Mouse (Mus musculus): ENCODE measurements around the gene Shc3. TPM values are rescaled to one million over a fixed set of nuclear protein-coding genes. Genes with fewer than 3 reads are reported as not detected.

Gene Shc3
- polyA plus RNA-seq, 1 experiment from 2014 or later = 3.1 TPM

- ATAC-seq (ENCODE audit: insufficient number of reproducible peaks, insufficient read depth, low FRiP score, low TSS enrichment, low read depth) = no peak
- peaks cover 43% of the 10 kb centered on the region for H3K36me3 ChIP-seq
- H3K9me3 ChIP-seq = 0 out of 2 replicates have a peak, but pooled peaks cover 3% of the 10 kb centered on the region
- H3K4me1 ChIP-seq = peaks cover 59% of the 10 kb centered on the region
- peak overlapping the region; percentile 92; the same call in 1 of the 2 replicates for H3K27ac ChIP-seq
- H3K4me2 ChIP-seq = peak overlapping the region; percentile 84
- peak overlapping the region; percentile 73 for H3K4me3 ChIP-seq
- H3K9ac ChIP-seq = no peak overlapping the region
- no peaks in the 10 kb centered on the region for H3K27me3 ChIP-seq
- 66% methylated on average over 3 of the region's 3 CpGs for WGBS
Measured at GRCm38 (mm10) chr13:51413461-51413860, 155.8 kb downstream of the Shc3 start.

GRCm38 (mm10) chr13:51411696-51412430 lies 157.4 kb downstream of the Shc3 start:
- peaks cover 58% of the 10 kb centered on the region for H3K4me1 ChIP-seq
- peak overlapping the region; percentile 84 for H3K4me2 ChIP-seq
- H3K9ac ChIP-seq = peak overlapping the region; percentile 90
- ATAC-seq (ENCODE audit: insufficient number of reproducible peaks, insufficient read depth, low FRiP score, low TSS enrichment, low read depth) = no peak
- peaks cover 35% of the 10 kb centered on the region for H3K36me3 ChIP-seq
- H3K27ac ChIP-seq = peak overlapping the region; percentile 92
- peak overlapping the region; percentile 73 for H3K4me3 ChIP-seq
- 17% methylated on average over 12 of the region's 12 CpGs for WGBS
- H3K27me3 ChIP-seq = no peaks in the 10 kb centered on the region
- H3K9me3 ChIP-seq = 0 out of 2 replicates have a peak, but pooled peaks cover 3% of the 10 kb centered on the region

GRCm38 (mm10) chr13:51411243-51411642 lies 158.0 kb downstream of the Shc3 start:
- H3K9me3 ChIP-seq = 0 out of 2 replicates have a peak, but pooled peaks cover 3% of the 10 kb centered on the region
- H3K9ac ChIP-seq = peak overlapping the region; percentile 90
- peaks cover 30% of the 10 kb centered on the region for H3K36me3 ChIP-seq
- 18% methylated on average over 9 of the region's 9 CpGs for WGBS
- peak overlapping the region; percentile 92 for H3K27ac ChIP-seq
- peak overlapping the region; percentile 73 for H3K4me3 ChIP-seq
- H3K4me1 ChIP-seq = peaks cover 54% of the 10 kb centered on the region
- H3K4me2 ChIP-seq = peak overlapping the region; percentile 84
- no peaks in the 10 kb centered on the region for H3K27me3 ChIP-seq
- ATAC-seq (ENCODE audit: insufficient number of reproducible peaks, insufficient read depth, low FRiP score, low TSS enrichment, low read depth) = no peak

GRCm38 (mm10) chr13:51409936-51410481 lies 159.2 kb downstream of the Shc3 start:
- ATAC-seq (ENCODE audit: insufficient number of reproducible peaks, insufficient read depth, low FRiP score, low TSS enrichment, low read depth) = no peak
- Histone ChIP-seq H3K4me3 (peak overlapping the region; percentile 73), H3K36me3 (peaks cover 18% of the 10 kb centered on the region), H3K9me3 (no peaks in the 10 kb centered on the region), H3K27me3 (no peaks in the 10 kb centered on the region), H3K4me2 (peak overlapping the region; percentile 84), H3K9ac (peak overlapping the region; percentile 90), H3K27ac (peak overlapping the region; percentile 92), H3K4me1 (peaks cover 47% of the 10 kb centered on the region)
- WGBS = 27% methylated on average over 6 of the region's 6 CpGs

GRCm38 (mm10) chr13:51408519-51409001 lies 160.7 kb downstream of the Shc3 start, which contains the start of gene S1pr3:
Gene S1pr3 (plus strand): TSS chr13:51408639.
- under 1% methylated on average over 33 of the region's 33 CpGs for WGBS
- Histone ChIP-seq H3K27me3 (no peaks in the 10 kb centered on the region), H3K36me3 (peaks cover 4% of the 10 kb centered on the region; the same call in 1 of the 2 replicates), H3K9ac (peak within 1 kb of the TSS; percentile 90), H3K4me3 (peak within 1 kb of the TSS; percentile 73), H3K9me3 (no peaks in the 10 kb centered on the region), H3K4me2 (peak within 1 kb of the TSS; percentile 84), H3K27ac (peak within 1 kb of the TSS; percentile 92), H3K4me1 (peaks cover 47% of the 10 kb centered on the region)
- ATAC-seq (ENCODE audit: insufficient number of reproducible peaks, insufficient read depth, low FRiP score, low TSS enrichment, low read depth) = peak; percentile 78; the same call in 1 of the 2 replicates

GRCm38 (mm10) chr13:51407541-51408217 lies 161.5 kb downstream of the Shc3 start:
- Histone ChIP-seq H3K27ac (peak overlapping the region; percentile 92), H3K36me3 (no peaks in the 10 kb centered on the region), H3K9me3 (no peaks in the 10 kb centered on the region), H3K4me2 (peak overlapping the region; percentile 84), H3K27me3 (no peaks in the 10 kb centered on the region), H3K4me3 (peak overlapping the region; percentile 73), H3K9ac (peak overlapping the region; percentile 90), H3K4me1 (peaks cover 39% of the 10 kb centered on the region)
- no peak for ATAC-seq (ENCODE audit: insufficient number of reproducible peaks, insufficient read depth, low FRiP score, low TSS enrichment, low read depth)
- 9% methylated on average over 13 of the region's 13 CpGs for WGBS

GRCm38 (mm10) chr13:51405731-51406320 lies 163.4 kb downstream of the Shc3 start:
- 92% methylated on average over 13 of the region's 13 CpGs for WGBS
- no peak for ATAC-seq (ENCODE audit: insufficient number of reproducible peaks, insufficient read depth, low FRiP score, low TSS enrichment, low read depth)
- no peaks in the 10 kb centered on the region for H3K36me3 ChIP-seq

GRCm38 (mm10) chr13:51404566-51404965 lies 164.7 kb downstream of the Shc3 start:
- Histone ChIP-seq H3K4me1 (peaks cover 31% of the 10 kb centered on the region), H3K27ac (no peak overlapping the region), H3K27me3 (no peaks in the 10 kb centered on the region), H3K36me3 (no peaks in the 10 kb centered on the region), H3K9ac (no peak overlapping the region), H3K4me2 (no peak overlapping the region), H3K4me3 (no peak overlapping the region), H3K9me3 (no peaks in the 10 kb centered on the region)
- WGBS = 73% methylated on average over 4 of the region's 4 CpGs
- ATAC-seq (ENCODE audit: insufficient number of reproducible peaks, insufficient read depth, low FRiP score, low TSS enrichment, low read depth) = no peak

More at GRCm38 (mm10) chr13:51405731-51406320, 163.4 kb downstream of the Shc3 start:
- Histone ChIP-seq H3K4me1 (peaks cover 31% of the 10 kb centered on the region), H3K4me3 (no peak overlapping the region), H3K9ac (no peak overlapping the region), H3K27me3 (no peaks in the 10 kb centered on the region), H3K4me2 (no peak overlapping the region), H3K27ac (no peak overlapping the region), H3K9me3 (no peaks in the 10 kb centered on the region)

- Histone ChIP-seq H3K9ac (peak overlapping the region; percentile 61), H3K27ac (peak overlapping the region; percentile 30; the same call in 1 of the 2 replicates), H3K36me3 (no peaks in the 10 kb centered on the region), H3K27me3 (no peaks in the 10 kb centered on the region), H3K9me3 (no peaks in the 10 kb centered on the region), H3K4me1 (peaks cover 14% of the 10 kb centered on the region), H3K4me2 (peak overlapping the region; percentile 67), H3K4me3 (peak overlapping the region; percentile 37)
- 7% methylated on average over 20 of the region's 20 CpGs for WGBS
- ATAC-seq (ENCODE audit: insufficient number of reproducible peaks, insufficient read depth, low FRiP score, low TSS enrichment, low read depth) = no peak
Measured at GRCm38 (mm10) chr13:51400736-51401501, 168.3 kb downstream of the Shc3 start.

- Histone ChIP-seq H3K4me1 (peaks cover 14% of the 10 kb centered on the region), H3K27ac (no peak overlapping the region), H3K9me3 (no peaks in the 10 kb centered on the region), H3K27me3 (no peaks in the 10 kb centered on the region), H3K4me3 (peak overlapping the region; percentile 37), H3K9ac (peak overlapping the region; percentile 61), H3K4me2 (peak overlapping the region; percentile 67), H3K36me3 (no peaks in the 10 kb centered on the region)
- no peak for ATAC-seq (ENCODE audit: insufficient number of reproducible peaks, insufficient read depth, low FRiP score, low TSS enrichment, low read depth)
- 23% methylated on average over 14 of the region's 14 CpGs for WGBS
Measured at GRCm38 (mm10) chr13:51400186-51400719, 169.0 kb downstream of the Shc3 start.
